Mouse (Mus musculus) adrenal gland (tissue): ENCODE measurements around the gene Gm29049.
"Not testable (repeated sequence)": the region's sequence is repeated elsewhere in the genome, so short reads cannot be mapped to it uniquely, and the experiment has no call there.

ENCODE experiments used
- intact Hi-C: fragments of 180-260 bp; cut with DNase I; formaldehyde crosslinking; loops from one replicate; pipeline ENCODE4 v1.15.1; 2025
- long read RNA-seq, 2 experiments: library from polyadenylated mRNA; unstranded; transcript quantifications; one replicate each; pipeline ENCODE4 v2.0.0; 2020; ENCODE audit warnings: borderline replicate concordance in 1 of 2; ENCODE audit not compliant: insufficient replicate concordance in 1 of 2

Gm29049 gene
- long read RNA-seq, experiment 1: 0 reads
- long read RNA-seq, experiment 2: 0 reads

GRCm38 (mm10) chrY:7997068-7997467 lies at the start of gene Gm29049:
TSS of gene Gm29049 (minus strand) at chrY:7997168.
- intact Hi-C loops: not testable (repeated sequence)
